Mouse (Mus musculus) layer of hippocampus, postnatal 14 days (tissue): Measurements from ENCODE around the gene Hsd17b11. TPM values are rescaled to one million over a fixed set of nuclear protein-coding genes. Genes with fewer than 3 reads are reported as not detected.
A peak's percentile ranks its signal among the peaks of the same experiment; 100 is the strongest.
"Not testable (repeated sequence)": the region's sequence is repeated elsewhere in the genome, so short reads cannot be mapped to it uniquely, and the experiment has no call there.

ENCODE experiments used
- DNase-seq, 2 experiments: peaks; one replicate each; pipeline ENCODE4 v3.0.0; 2021 to 2022; ENCODE audit warnings: low spot score in 2 of 2, mixed read lengths in 1 of 2
- microRNA-seq, 2 experiments: library from miRNA; unstranded; fragments of <30 nt; microRNA quantifications; one replicate each; pipeline ENCODE4 v1.2.0; 2021
- total RNA-seq, 2 experiments: library from RNA; stranded (reverse); gene quantifications; 2 replicates each; pipeline ENCODE4 v1.2.3; 2021

Gene Hsd17b11
- total RNA-seq, 2 experiments from 2014 or later, result 36.7 to 39.9 TPM

- DNase-seq, result no peak
Observed at GRCm38 (mm10) chr5:103993601-103994000, 28.1 kb downstream of the Hsd17b11 start.

GRCm38 (mm10) chr5:103992831-103993230 is 28.9 kb downstream of the Hsd17b11 start:
- no peak for DNase-seq

- DNase-seq, result no peak
Observed at GRCm38 (mm10) chr5:103980705-103981560, 40.8 kb downstream of the Hsd17b11 start.

- DNase-seq, result no peak
Observed at GRCm38 (mm10) chr5:103977907-103978570, 43.7 kb downstream of the Hsd17b11 start.

- DNase-seq, result no peak
Observed at GRCm38 (mm10) chr5:103977297-103977696, 44.4 kb downstream of the Hsd17b11 start, which contains the start of gene Hsd17b13. Hsd17b13 (minus strand) TSS chr5:103977410.

- no peak for DNase-seq
Observed at GRCm38 (mm10) chr5:103975736-103976135, 46.0 kb downstream of the Hsd17b11 start.

GRCm38 (mm10) chr5:103972801-103973200 is 48.9 kb downstream of the Hsd17b11 start:
- no peak for DNase-seq

- no peak for DNase-seq
Observed at GRCm38 (mm10) chr5:103972379-103972778, 49.3 kb downstream of the Hsd17b11 start.

GRCm38 (mm10) chr5:103971051-103971450 is 50.7 kb downstream of the Hsd17b11 start:
- DNase-seq, result no peak

- no peak for DNase-seq
Observed at GRCm38 (mm10) chr5:103962935-103963429, 58.7 kb downstream of the Hsd17b11 start.

GRCm38 (mm10) chr5:103954638-103955037 is 67.1 kb downstream of the Hsd17b11 start:
- DNase-seq, result peak in 1 of 2 experiments; percentile 28

GRCm38 (mm10) chr5:103953135-103954083 is 68.3 kb downstream of the Hsd17b11 start:
- DNase-seq, result no peak

GRCm38 (mm10) chr5:103950138-103950537 is 71.6 kb downstream of the Hsd17b11 start:
- not testable (repeated sequence) for DNase-seq

GRCm38 (mm10) chr5:103943183-103943582 is 78.5 kb downstream of the Hsd17b11 start:
- DNase-seq, result no peak

- no peak for DNase-seq
Observed at GRCm38 (mm10) chr5:103939856-103940255, 81.9 kb downstream of the Hsd17b11 start.

Small RNAs within 50 kb of the gene (microRNA-seq; reads per million reads assigned to microRNA genes)
- gene Mir5619, result 0 reads per million in 2 experiments

Other genes with a start within 250 kb of the Hsd17b11 start
- 10 to 100 TPM; 35.5 to 38.3 TPM for gene Klhl8, start 110.7 kb downstream of the Hsd17b11 start, total RNA-seq
- not detected for gene Hsd17b13, start 44.5 kb downstream of the Hsd17b11 start, total RNA-seq
- gene Nudt9, start 24.4 kb upstream of the Hsd17b11 start, total RNA-seq, result 10 to 100 TPM; 75.6 to 77.4 TPM
- gene Gm17660, start 55.7 kb upstream of the Hsd17b11 start, total RNA-seq, result not detected
- gene Sparcl1, start 91.8 kb upstream of the Hsd17b11 start, total RNA-seq, result 1,000 to 10,000 TPM; 1,351 to 1,429 TPM
- not detected for gene Dspp, start 148.8 kb upstream of the Hsd17b11 start, total RNA-seq
- 1 to 10 TPM; 1.1 to 1.3 TPM for gene Dmp1, start 180.7 kb upstream of the Hsd17b11 start, total RNA-seq